Mouse (Mus musculus) frontal cortex, adult (tissue): ENCODE results near the gene Krt16.

Experiments
- ATAC-seq: cut with Nextera tagmentation; 2 replicates; pipeline ENCODE4 v1.9.2; 2017; ENCODE audit warnings: mild to moderate bottlenecking, moderate library complexity, mixed read lengths; ENCODE audit not compliant: low TSS enrichment

Gene Krt16

DNA sequence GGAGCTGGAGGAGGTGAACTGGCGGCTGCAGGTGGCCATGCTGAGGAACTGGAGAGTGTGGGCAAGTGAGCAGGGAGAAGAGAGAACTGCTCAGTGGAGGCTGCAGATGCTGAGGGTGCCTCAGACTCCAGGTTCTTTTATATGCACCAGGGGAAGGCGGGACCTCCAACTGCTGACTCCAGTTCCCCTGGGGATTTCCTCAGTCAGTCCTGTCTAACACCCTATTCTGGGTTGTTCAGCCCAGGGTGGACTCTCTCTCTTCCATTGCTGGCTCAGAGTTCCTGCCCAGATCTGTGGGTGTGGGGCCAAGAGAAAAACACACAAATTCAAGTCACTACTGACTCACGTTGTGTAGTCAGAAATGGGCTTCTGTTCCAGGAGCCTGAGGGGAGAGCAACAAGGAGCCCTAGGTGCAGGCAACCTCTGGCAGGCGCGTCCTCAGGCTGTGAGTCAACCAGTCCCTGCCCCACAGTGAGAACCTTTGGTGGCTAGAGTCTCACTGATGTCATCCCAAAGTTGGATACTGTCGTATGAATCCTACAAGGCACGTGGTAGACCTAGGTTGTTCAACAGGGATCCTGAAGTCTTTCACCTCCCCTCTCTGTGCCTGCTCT lies at the start of gene Krt16:
Krt16 (minus strand) TSS at position 51 of the 614 bp plus-strand sequence.
- ATAC-seq = no peak

DNA sequence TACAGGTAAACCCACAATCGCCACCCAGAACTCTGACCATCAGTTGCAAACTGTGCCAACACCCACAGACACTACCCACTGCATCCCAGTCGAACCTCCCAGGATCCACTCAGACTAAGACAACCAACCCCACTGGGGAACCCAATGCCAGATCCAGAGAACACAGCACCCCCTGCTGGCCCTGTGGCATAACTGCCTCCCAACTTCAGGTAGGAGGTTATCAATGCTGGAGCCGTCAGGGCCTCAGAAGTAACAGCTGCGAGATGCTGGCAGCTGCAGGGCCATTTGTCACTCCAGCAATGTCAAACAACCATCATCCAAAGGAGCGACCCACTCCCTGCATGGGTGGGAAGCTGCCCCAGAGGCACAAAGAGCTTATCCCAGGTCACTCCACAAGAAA lies 49.1 kb upstream of the Krt16 start:
- no peak for ATAC-seq

DNA sequence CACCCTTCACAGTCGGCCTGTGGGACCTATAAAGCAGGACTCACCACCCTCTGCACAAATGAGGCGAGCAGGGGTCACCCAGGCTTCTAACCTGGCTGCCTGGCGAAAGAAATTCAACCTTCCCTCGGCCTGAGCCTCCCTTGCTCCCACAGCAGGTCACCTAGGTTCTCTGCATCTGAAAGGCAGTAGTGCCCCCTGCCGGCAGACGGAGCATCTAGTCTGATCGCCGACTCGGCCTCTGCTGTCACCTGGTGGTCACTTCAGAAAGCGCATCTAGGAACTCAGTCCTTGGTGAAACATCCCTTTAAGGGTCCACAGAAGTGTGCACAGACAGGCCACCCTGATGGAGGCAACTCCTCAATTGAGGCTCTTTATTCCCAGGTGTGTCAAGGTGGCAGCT lies 46.6 kb upstream of the Krt16 start:
- ATAC-seq = peak; percentile 73

DNA sequence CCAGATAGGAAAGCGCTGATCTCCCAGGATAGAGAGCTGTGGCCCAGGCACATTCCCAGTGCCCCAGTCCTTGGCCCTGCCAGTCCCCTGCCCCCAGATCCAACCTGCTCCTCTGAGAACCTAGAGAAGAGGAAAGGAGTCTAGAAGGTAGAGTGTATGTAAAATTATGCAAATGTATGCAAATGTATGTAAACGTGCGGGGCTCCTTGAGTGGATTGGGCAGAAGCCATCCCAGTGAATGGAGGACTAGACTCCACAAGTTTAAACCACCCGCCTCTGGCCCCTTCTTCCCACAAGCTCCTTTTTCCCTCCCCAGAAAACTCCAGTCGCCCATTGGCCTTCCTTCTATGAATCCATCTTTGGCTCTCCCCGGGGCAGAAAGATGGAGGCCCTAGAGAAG lies 44.2 kb upstream of the Krt16 start:
- peak; percentile 44 for ATAC-seq

DNA sequence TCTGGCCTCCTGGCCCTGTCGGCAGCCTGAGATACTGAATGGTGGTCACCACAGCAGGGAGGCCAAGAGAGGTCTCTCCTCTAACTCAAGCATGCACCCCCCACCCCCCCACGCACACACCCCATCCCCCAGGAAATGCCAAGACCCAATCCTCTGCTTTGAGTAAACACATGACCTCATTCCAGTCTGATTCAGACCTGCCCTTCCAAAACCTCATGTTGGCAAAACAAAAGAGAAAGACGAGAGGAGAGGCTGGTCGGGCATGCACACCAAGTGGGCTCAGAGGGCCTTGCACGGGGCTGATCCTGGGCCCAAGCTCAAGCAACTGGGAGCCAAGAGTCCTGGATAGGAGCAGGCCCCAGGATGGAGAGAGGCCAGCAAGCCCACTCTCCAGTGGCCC lies 41.5 kb upstream of the Krt16 start:
- ATAC-seq = no peak

DNA sequence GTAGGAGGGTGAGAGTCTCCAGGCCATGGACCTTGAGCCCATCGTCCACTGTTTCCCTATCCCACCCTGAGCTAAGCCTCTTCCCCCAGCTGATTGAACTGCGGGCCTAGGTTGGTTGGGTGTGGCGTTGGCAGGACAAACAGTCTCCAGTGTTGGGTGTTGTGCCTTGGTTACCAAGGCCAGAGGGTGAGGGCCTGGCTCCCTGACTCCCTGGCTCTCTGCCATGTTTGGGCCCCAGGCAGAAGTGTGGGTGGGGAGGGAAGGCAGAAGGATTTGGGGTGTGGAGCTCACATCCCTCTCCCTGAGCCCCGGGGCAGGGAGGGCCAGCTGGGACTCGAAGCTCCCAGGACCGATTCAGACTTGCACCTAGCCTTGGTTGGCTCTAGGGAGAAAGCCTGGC lies 40.2 kb upstream of the Krt16 start:
- ATAC-seq = no peak

DNA sequence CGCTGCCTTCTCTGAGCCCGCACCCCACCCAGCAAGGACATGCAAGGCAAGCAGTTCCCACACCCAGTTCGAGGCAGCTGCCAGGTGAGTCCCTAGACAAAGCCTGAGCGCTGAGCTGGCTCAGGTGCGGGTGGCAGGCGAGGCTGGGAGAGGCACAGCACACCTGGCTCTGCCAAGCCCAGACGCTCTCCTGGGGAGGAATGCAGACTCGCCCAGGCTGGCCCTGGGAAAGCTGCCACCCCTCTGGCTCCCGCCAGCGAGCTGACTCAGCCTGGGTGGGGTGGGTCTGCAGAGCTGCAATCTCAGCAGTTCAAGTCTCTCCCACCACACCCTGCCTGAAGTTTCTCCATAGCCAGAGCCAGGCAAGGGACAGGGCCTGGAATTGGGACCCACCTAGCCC lies 38.3 kb upstream of the Krt16 start:
- peak; percentile 20; the same call in 1 of the 2 replicates for ATAC-seq

DNA sequence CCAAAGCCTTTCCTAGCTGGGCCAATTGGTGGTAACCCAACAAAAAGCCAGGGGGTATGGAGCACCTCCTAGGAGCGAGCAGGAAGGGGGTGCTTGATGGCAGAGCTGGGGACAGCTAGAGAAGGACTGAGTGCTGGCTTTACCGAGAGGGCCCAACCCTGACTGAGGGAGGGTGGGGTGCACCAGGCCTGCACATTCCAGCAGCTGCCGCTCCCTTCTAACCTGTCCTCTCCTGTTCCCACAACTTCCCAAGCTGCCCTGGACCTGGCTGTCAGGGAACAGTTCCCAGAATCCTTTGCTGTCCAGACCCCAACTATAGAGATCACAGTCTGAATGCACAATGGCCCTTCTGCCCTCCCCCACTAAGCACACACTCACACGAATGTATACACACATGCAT lies 36.3 kb upstream of the Krt16 start:
- ATAC-seq = no peak

DNA sequence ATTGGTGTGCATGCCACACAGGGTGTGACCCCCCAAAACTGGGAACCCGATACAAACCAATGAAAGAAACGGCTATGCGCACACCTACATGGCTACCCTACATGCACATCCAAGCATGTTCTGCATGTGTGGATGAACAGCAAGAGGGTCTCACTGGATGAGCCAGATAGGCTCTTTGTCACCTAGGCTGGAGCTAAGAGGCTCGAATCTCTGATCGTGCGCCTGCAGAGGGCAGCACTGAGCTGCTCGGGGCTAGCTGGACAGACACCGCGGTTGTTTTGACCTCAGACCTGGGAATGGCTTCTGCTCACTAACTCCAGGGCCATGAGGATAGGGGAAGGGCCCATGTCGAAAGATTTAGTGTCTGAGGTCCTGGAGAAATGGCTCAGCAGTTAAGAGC lies 33.8 kb upstream of the Krt16 start:
- no peak; the same call in 1 of the 2 replicates for ATAC-seq

DNA sequence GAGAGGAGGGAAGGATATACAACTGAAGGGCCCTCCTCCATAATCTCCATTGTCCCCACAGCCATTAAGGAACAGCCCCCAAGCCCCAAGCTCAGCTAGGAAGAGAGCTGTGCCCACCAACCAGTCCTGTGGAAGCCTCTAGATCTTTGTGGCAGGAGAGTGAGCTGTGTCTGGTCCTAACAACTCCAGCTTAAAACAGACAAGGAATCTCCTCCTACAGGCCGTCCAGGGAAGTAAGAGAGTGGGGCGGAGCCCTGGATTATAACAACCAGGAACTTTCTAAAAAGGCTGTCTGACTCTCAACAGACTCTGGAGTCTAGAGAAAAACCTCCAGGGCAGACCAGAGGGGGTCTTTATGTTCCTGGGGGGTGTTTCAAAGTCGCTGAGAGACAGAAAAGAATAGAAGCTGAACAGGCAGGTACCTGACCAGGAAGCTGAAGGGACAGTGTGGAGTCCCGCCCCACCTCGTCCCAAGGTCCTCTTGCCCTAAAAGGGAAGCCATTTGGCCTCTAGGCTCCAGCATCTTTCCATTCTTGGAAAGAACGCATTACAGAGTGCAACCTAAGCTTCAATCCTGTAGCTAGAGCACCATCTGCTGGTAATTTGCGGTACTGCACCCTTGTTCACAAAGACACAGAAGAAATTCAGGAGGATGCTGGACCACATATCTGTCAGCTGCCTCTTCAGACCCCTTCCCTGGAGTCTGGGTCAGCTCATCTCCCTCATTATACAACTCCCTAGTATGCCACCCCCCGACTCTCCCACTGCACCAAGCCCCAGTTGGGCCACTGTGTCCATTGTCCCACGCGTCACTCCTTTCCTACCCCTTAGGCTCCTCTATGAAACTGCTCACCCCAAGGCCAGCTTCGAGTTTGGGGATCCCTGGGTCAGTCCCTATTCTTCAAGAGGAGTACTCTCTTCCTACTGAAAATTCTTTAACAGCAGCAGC lies 33.2 kb upstream of the Krt16 start:
- ATAC-seq = peak; percentile 57

DNA sequence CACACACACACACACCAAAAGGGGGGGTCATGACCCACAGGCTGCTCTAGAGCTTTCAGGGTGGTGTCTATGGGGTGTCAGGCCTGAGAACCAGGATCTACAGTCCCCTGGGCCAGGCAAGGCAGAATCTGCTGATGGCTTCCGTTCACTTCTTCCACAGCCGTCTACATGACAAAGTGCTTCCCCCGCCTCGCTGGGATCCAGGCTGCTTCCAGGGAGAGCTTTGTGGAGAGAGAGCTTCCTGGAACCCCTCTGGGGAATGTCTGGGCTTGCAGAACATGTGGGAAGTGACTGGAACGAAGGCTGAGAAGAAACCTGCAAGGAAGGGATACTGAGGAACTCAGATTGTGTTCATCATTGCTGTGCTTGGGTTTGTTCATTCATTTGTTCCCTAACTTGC lies 30.1 kb upstream of the Krt16 start:
- ATAC-seq = no peak

DNA sequence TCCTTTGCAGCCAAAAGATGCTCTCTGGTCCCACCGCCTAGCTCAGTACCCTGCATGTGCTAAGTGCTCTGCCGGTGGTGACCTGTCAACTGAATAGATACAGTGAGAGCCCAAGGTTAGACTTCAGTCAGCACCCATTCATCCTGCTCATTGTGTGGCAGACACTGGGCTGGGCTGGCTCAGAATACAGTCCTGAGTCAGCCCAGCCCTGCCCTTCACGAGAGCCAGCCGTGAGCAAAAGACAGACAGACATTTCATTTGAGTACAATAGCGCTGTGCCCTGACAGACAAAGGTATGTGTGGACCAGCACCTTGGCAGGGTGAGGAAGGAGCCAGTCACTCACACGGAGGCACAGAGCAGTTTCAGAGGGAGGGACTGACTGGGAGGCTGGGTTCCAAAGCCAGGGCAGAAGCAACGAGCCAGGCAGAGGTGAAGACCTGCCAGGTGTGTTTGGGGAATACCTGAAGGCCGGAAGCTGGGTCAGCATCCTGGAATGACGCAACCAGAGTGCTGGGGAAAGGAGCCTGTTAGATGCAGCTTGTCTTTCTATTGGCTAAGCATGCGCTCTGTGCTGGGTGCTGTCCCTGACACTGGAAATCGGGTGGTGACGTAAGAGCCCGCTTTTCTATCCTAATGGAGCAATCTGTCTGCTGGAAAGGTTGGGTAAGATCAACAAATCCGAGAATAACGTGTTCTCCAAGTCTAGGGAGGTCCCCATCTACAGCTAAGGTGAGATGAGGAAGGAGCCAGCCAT lies 29.2 kb upstream of the Krt16 start:
- ATAC-seq = no peak

DNA sequence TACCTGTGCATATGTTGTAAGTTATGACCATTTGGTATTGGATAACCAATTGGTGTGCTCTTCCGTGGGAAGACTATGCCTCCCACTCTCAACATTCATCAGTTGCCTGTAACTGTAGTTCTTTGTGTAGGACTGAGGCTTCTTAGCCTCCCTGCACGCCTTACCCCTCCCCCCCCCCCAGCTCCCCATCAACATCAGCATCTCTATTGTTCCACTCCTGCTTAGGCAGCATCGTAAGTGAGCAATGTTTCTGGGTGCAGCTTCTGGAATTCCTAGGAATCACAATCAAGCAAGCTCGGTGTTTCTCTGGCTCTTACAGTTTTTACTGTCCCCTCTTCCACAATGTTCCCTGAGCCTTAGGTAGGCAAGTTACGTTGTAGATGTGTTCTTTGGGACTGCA lies 26.8 kb upstream of the Krt16 start:
- no peak for ATAC-seq

DNA sequence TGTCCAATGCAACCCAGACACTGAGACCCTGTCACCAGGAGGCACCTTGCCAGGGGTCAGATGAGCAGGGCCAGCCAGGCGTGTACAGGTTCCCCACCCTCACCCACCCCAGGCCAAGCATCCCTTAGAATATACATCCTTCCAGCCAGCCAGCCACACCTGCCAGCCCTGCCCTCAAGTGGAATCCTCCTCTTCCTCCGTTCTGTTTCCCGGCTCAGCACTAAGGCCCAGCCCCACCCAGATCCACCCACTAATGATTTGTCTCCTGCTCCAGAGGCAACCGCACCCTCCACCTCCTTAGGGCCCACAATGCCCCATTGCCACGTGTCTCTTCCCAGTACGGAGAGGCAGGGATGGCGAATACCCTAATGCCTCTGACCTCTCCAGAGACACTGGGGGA lies 26.0 kb upstream of the Krt16 start:
- ATAC-seq = no peak

DNA sequence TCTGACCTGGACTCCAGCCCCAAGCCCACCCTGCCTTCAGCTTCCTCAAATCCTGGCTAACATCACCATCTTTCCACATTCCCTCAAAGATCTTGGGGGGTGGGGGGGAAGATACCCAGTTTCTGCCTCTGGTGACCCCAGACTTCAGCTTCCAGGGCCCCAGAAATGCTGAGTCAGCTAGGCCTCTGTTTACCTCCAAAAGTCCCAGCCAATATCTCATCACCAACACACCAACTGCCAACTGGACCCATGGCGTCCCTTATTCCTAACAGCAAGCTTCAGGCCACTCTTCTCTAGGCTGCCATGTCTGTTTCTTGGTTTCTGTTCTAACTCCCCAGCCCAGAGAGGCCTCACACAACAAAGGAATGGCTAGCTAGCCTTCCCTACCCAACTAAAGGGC lies 23.2 kb upstream of the Krt16 start:
- no peak for ATAC-seq

DNA sequence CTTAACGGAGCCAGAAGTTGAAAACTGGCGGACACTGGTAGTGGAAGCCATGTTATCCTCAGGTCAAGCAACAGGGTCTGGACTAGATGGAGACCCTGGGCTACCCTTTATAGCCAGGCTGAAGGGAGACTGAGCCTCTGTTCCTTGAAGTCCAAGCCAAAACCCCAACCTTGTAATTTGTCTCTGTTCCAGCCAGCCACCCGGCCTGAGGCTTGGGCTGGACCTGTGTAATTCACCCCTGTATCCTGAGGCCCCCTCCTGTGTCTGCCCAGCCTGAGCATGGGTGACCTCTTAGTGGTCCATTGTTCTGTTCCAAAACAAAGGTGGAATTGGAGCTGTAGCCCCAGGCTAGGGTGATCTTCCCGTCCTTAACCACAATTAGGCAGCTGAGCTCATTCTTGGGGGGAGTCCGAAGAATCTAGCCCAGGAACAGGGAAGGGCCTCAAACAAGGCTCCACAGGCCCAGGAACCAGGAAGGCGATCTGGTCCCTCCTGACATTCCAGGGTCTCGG lies 21.2 kb upstream of the Krt16 start, which contains the start of gene Krt42:
Krt42 (minus strand) TSS at position 51 of the 512 bp plus-strand sequence.
- ATAC-seq = no peak

DNA sequence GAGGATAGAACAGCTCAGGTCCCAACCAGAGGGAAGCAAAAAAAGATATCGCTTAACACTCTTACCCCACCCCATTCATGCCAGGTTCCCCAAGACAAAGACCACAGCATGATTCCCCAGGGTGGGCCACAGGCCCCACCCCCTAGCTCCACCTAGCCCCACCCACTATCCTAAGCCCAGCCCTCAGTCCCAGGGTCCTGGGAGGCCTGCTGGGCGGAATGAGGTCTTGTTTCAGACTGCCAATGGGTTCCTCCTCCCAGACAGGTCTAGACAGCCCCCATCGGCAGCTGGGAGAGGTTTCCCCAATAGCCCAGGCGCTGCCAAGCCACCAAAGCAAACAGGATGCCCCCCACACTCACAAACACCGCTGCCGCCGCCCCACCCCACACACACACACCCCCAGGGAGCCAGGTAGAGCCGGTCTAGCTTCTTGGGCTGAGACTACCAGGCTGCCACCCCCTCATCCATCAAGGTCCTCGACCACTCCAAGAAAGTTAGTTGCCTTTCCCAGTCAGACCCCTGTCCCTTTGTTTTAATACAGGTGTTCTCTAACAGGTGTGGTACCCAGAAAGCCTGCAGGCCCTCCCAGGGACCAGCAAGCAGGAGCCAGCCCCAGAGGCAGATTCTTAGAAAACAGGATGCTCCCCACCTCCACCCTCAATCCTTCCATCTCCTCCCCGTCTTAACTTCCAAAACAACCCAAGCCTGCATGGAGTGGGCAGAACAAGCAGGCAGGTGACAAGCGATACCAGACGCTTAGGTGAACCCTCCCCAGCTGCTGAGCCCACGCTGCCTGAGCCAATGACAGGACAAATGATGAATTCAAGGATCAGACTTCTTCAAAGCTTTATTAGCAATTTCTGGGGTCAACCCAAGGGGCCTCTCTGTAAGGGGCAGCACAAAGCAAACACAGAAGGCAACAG lies 13.6 kb upstream of the Krt16 start:
- ATAC-seq = no peak

DNA sequence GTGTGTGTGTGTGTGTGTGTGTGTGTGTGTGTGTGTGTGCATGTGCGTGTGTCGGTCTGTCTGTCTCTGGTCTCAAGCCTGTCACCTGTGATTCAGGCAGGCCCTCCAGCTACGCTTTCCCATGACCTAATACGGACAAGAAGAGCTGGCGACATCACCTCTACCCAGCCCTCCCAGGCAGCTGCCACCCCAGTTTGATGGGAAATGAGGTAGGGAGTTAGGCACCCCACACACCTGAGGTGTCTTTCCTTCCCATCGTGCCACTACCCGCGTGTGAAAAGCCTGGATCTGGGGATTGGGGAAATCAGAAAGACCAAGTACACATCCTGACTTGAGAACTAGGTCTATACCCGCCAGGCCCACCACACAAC lies 12.5 kb upstream of the Krt16 start:
- ATAC-seq = no peak

DNA sequence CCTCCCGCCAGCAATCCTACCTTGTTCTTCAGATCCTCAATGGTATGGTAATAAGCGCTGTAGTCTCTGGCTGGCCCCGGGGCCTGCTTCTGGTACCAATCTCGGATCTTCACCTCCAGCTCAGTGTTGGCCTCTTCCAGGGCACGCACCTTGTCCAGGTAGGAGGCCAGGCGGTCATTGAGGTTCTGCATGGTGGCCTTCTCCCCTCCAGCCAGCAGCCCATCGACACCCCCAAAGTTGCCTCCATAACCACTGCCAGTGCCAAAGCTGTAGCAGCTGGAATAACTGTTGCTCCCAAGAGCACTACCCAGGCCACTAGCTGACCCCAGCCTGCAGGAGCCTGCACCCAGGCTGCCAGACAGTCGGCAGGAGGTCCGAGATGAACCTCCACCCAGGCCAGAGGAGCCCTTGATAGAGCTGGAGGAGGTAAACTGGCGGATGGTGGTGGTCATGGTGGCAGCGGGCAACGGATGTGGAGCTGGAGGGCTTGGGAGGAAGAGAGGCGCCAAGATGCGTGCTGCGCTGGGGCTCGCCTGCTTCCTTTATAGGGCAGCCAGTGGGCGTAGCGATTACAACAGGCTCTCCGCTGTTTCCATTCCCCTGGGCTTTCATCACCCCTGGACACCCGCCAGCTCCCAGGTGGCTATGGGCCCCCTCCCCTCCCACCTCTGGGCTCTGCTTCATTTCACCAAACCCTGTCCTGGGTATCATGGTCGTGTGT lies 12.0 kb upstream of the Krt16 start, which contains the start of gene Krt17:
Krt17 (minus strand) TSS at position 516 of the 721 bp plus-strand sequence.
- ATAC-seq = no peak

DNA sequence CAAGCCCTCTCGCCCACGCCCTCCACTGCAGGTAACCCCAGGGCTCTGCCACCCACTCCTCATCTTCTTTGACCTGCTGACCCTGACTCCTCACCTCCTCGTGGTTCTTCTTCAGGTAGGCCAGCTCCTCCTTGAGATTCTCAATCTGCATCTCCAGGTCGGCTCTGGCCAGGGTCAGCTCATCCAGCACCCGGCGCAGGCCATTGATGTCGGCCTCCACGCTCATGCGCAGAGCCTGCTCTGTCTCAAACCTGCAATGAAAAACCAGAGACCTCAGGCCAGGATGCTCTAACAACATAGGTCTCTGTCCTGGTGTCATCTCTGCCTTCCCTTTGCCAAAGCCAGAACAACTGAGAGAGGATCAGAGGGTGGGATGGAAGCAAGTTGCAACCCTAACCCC lies 10.4 kb upstream of the Krt16 start:
- no peak for ATAC-seq
